Mouse (Mus musculus) intestine, embryonic 14.5 days (tissue): Measurements from ENCODE around the gene Plekha7. TPM values are rescaled to one million over a fixed set of nuclear protein-coding genes. Genes with fewer than 3 reads are reported as not detected.

ENCODE experiments used
- ATAC-seq: fragments of 200-750 bp; cut with Nextera tagmentation; replicated peaks from 2 replicates; pipeline ENCODE4 v1.8.0; 2017; ENCODE audit warnings: low read depth, moderate number of reproducible peaks, moderate TSS enrichment, moderate library complexity; ENCODE audit not compliant: low FRiP score, low TSS enrichment
- DNase-seq: peaks from one replicate; pipeline ENCODE4 v3.0.0-alpha.2; 2018; ENCODE audit warnings: low spot score
- H3K27ac ChIP-seq: fragments of 300-500 bp; sonication (generic); 2 replicates; pipeline ENCODE4 v1.5.1; 2014; ENCODE audit warnings: low read depth, mild to moderate bottlenecking, control low read depth
- H3K27me3 ChIP-seq: fragments of 300-500 bp; sonication (generic); replicated peaks from 2 replicates; pipeline ENCODE4 v1.6.1; 2014; ENCODE audit warnings: low read length, control low read depth; ENCODE audit not compliant: control insufficient read depth, insufficient read depth
- H3K36me3 ChIP-seq: fragments of 300-500 bp; sonication (generic); 2 replicates; pipeline ENCODE4 v1.6.1; 2014; ENCODE audit warnings: low read length, control low read depth; ENCODE audit not compliant: control insufficient read depth, insufficient read depth
- H3K4me1 ChIP-seq: fragments of 300-500 bp; sonication (generic); replicated peaks from 2 replicates; pipeline ENCODE4 v1.6.1; 2014; ENCODE audit warnings: low read length, control low read depth, mixed read lengths; ENCODE audit not compliant: control insufficient read depth, insufficient read depth
- H3K4me2 ChIP-seq: fragments of 300-500 bp; sonication (generic); 2 replicates; pipeline ENCODE4 v1.6.1; 2014; ENCODE audit warnings: low read length
- H3K4me3 ChIP-seq: fragments of 300-500 bp; sonication (generic); 2 replicates; pipeline ENCODE4 v1.5.1; 2014; ENCODE audit warnings: low read depth, low read length, control low read depth, mixed read lengths
- H3K9ac ChIP-seq: fragments of 300-500 bp; sonication (generic); 2 replicates; pipeline ENCODE4 v1.6.1; 2014; ENCODE audit warnings: mild to moderate bottlenecking, low read length
- H3K9me3 ChIP-seq: fragments of 300-500 bp; sonication (generic); 2 replicates; pipeline ENCODE4 v1.6.1; 2016; ENCODE audit warnings: low read length, control low read depth; ENCODE audit not compliant: control insufficient read depth
- WGBS: fragments of 180-500 bp; shearing (Covaris S2); extraction: QIAGEN DNeasy Blood & Tissue Kit; methylation state at CpG from one replicate; pipeline ENCODE4 v1.1.7; 2014; 5-methylcytosine and 5-hydroxymethylcytosine counted together
- polyA plus RNA-seq: library from polyadenylated mRNA; unstranded; fragments of >200 nt; fragmentation: Nextera tagmentation; extraction: Ambion mirVana; gene quantifications from 2 replicates; pipeline ENCODE4 v1.2.1, GENCODE M21; 2014

Gene Plekha7
- polyA plus RNA-seq, 1 experiment from 2014 or later: 10.7 TPM

- no peak for DNase-seq
- no peaks in the 10 kb centered on the region for H3K27me3 ChIP-seq
- 68% methylated on average over 5 of the region's 5 CpGs for WGBS
- no peak for ATAC-seq
- H3K9me3 ChIP-seq: no peaks in the 10 kb centered on the region
- no peak overlapping the region for H3K4me2 ChIP-seq
- H3K36me3 ChIP-seq: no peaks in the 10 kb centered on the region
- no peak overlapping the region for H3K4me3 ChIP-seq
- peaks cover 16% of the 10 kb centered on the region; the same call in 1 of the 2 replicates for H3K4me1 ChIP-seq
- H3K27ac ChIP-seq: no peak overlapping the region
- no peak overlapping the region for H3K9ac ChIP-seq
These were observed 119.8 kb downstream of the Plekha7 start for GRCm38 (mm10) chr7:116188391-116188790.

- Histone ChIP-seq H3K9ac (no peak overlapping the region), H3K27ac (no peak overlapping the region), H3K27me3 (no peaks in the 10 kb centered on the region), H3K4me2 (no peak overlapping the region), H3K4me1 (peaks cover 16% of the 10 kb centered on the region; the same call in 1 of the 2 replicates), H3K36me3 (no peaks in the 10 kb centered on the region), H3K4me3 (no peak overlapping the region), H3K9me3 (no peaks in the 10 kb centered on the region)
- ATAC-seq: no peak; the same call in 1 of the 2 replicates
- WGBS: 56% methylated on average over 3 of the region's 3 CpGs
- no peak for DNase-seq
These were observed 120.7 kb downstream of the Plekha7 start for GRCm38 (mm10) chr7:116187521-116187920.

GRCm38 (mm10) chr7:116186847-116187246 is 121.3 kb downstream of the Plekha7 start:
- no peak overlapping the region for H3K4me2 ChIP-seq
- H3K9ac ChIP-seq: no peak overlapping the region
- no peaks in the 10 kb centered on the region for H3K27me3 ChIP-seq
- WGBS: 91% methylated on average over 1 of the region's 1 CpGs
- no peak for ATAC-seq
- peaks cover 16% of the 10 kb centered on the region; the same call in 1 of the 2 replicates for H3K4me1 ChIP-seq
- H3K4me3 ChIP-seq: no peak overlapping the region
- H3K27ac ChIP-seq: no peak overlapping the region
- DNase-seq: no peak
- no peaks in the 10 kb centered on the region for H3K36me3 ChIP-seq
- H3K9me3 ChIP-seq: no peaks in the 10 kb centered on the region

- no peaks in the 10 kb centered on the region for H3K36me3 ChIP-seq
- no peak overlapping the region for H3K4me2 ChIP-seq
- H3K4me1 ChIP-seq: peaks cover 14% of the 10 kb centered on the region; the same call in 1 of the 2 replicates
- H3K9me3 ChIP-seq: no peaks in the 10 kb centered on the region
- no peak overlapping the region for H3K27ac ChIP-seq
- DNase-seq (no peak), ATAC-seq (no peak)
- H3K27me3 ChIP-seq: no peaks in the 10 kb centered on the region
- H3K9ac ChIP-seq: no peak overlapping the region
- WGBS: 71% methylated on average over 5 of the region's 5 CpGs
- no peak overlapping the region for H3K4me3 ChIP-seq
These were observed 122.0 kb downstream of the Plekha7 start for GRCm38 (mm10) chr7:116186156-116186555.

- no peak overlapping the region for H3K27ac ChIP-seq
- H3K4me1 ChIP-seq: peaks cover 6% of the 10 kb centered on the region; the same call in 1 of the 2 replicates
- no peaks in the 10 kb centered on the region for H3K9me3 ChIP-seq
- WGBS: 47% methylated on average over 11 of the region's 11 CpGs
- H3K4me3 ChIP-seq: no peak overlapping the region
- H3K36me3 ChIP-seq: no peaks in the 10 kb centered on the region
- no peak overlapping the region for H3K4me2 ChIP-seq
- no peaks in the 10 kb centered on the region for H3K27me3 ChIP-seq
- no peak overlapping the region for H3K9ac ChIP-seq
- DNase-seq (no peak), ATAC-seq (no peak)
These were observed 123.7 kb downstream of the Plekha7 start for GRCm38 (mm10) chr7:116184358-116185057.

- DNase-seq: no peak
These were observed 125.7 kb downstream of the Plekha7 start for GRCm38 (mm10) chr7:116182451-116182850.

GRCm38 (mm10) chr7:116181444-116181946 is 126.7 kb downstream of the Plekha7 start:
- Histone ChIP-seq H3K9me3 (no peaks in the 10 kb centered on the region), H3K4me3 (no peak overlapping the region), H3K27ac (no peak overlapping the region), H3K36me3 (no peaks in the 10 kb centered on the region), H3K4me2 (no peak overlapping the region), H3K9ac (no peak overlapping the region), H3K4me1 (peaks cover 5% of the 10 kb centered on the region; the same call in 1 of the 2 replicates), H3K27me3 (no peaks in the 10 kb centered on the region)
- DNase-seq (no peak), ATAC-seq (no peak)
- WGBS: 89% methylated on average over 5 of the region's 5 CpGs

More at GRCm38 (mm10) chr7:116182451-116182850, 125.7 kb downstream of the Plekha7 start:
- no peak overlapping the region for H3K4me3 ChIP-seq
- no peak overlapping the region for H3K27ac ChIP-seq
- H3K4me1 ChIP-seq: peaks cover 5% of the 10 kb centered on the region; the same call in 1 of the 2 replicates
- H3K36me3 ChIP-seq: no peaks in the 10 kb centered on the region
- ATAC-seq: no peak
- WGBS: 79% methylated on average over 1 of the region's 1 CpGs
- H3K9ac ChIP-seq: no peak overlapping the region
- H3K4me2 ChIP-seq: no peak overlapping the region
- H3K27me3 ChIP-seq: no peaks in the 10 kb centered on the region
- no peaks in the 10 kb centered on the region for H3K9me3 ChIP-seq

- ATAC-seq (no peak), DNase-seq (no peak)
- no peaks in the 10 kb centered on the region for H3K36me3 ChIP-seq
- no peaks in the 10 kb centered on the region for H3K27me3 ChIP-seq
- no peak overlapping the region for H3K4me2 ChIP-seq
- no peaks in the 10 kb centered on the region for H3K9me3 ChIP-seq
- H3K4me3 ChIP-seq: no peak overlapping the region
- peaks cover 5% of the 10 kb centered on the region; the same call in 1 of the 2 replicates for H3K4me1 ChIP-seq
- no peak overlapping the region for H3K27ac ChIP-seq
- no peak overlapping the region for H3K9ac ChIP-seq
- WGBS: 81% methylated on average over 3 of the region's 3 CpGs
These were observed 129.3 kb downstream of the Plekha7 start for GRCm38 (mm10) chr7:116178916-116179315.

GRCm38 (mm10) chr7:116172774-116173173 is 135.4 kb downstream of the Plekha7 start:
- ATAC-seq: no peak
- 89% methylated on average over 10 of the region's 10 CpGs for WGBS

More at GRCm38 (mm10) chr7:116172774-116173173, 135.4 kb downstream of the Plekha7 start:
- no peak overlapping the region for H3K4me2 ChIP-seq
- H3K4me1 ChIP-seq: no peaks in the 10 kb centered on the region
- H3K4me3 ChIP-seq: no peak overlapping the region
- no peaks in the 10 kb centered on the region for H3K9me3 ChIP-seq
- H3K9ac ChIP-seq: no peak overlapping the region
- no peak for DNase-seq
- no peaks in the 10 kb centered on the region for H3K27me3 ChIP-seq
- H3K36me3 ChIP-seq: no peaks in the 10 kb centered on the region
- no peak overlapping the region for H3K27ac ChIP-seq
